Mouse (Mus musculus) brain, embryonic 14.5 days (tissue): ENCODE measurements at regions not wholly inside any gene's neighbourhood (a gene's known extent, or its start where the extent isn't known, plus 50 kb on each side); places are given as distances from the start of the nearest gene placed in this dataset.
A peak's percentile ranks its signal among the peaks of the same experiment; 100 is the strongest.

Source experiments
- DNase-seq: peaks from one replicate; pipeline ENCODE4 v3.0.0-alpha.2; 2011; ENCODE audit warnings: low read depth
- CTCF ChIP-seq: fragments of 200-500 bp; IDR thresholded peaks from 2 replicates; pipeline ENCODE4 v1.5.1; 2012; ENCODE audit warnings: inconsistent platforms, mild to moderate bottlenecking, moderate library complexity, borderline replicate concordance; ENCODE audit not compliant: insufficient read depth, insufficient read length; ENCODE audit errors: extremely low read depth
- POLR2A ChIP-seq: fragments of 200-500 bp; IDR thresholded peaks from 2 replicates; pipeline ENCODE4 v1.6.1; 2012; ENCODE audit warnings: mild to moderate bottlenecking, inconsistent platforms, borderline replicate concordance; ENCODE audit not compliant: poor library complexity, insufficient read depth, insufficient read length, severe bottlenecking; ENCODE audit errors: extremely low read depth

GRCm38 (mm10) chr7:70735591-70735990 is 369.1 kb upstream of the Nr2f2 start:
- TF ChIP-seq CTCF, result no peak
- TF ChIP-seq POLR2A, result no peak

GRCm38 (mm10) chr7:70733501-70733900 is 367.0 kb upstream of the Nr2f2 start:
- no peak for DNase-seq
- TF ChIP-seq POLR2A (no peak), CTCF (no peak)

More at GRCm38 (mm10) chr7:70735591-70735990, 369.1 kb upstream of the Nr2f2 start:
- DNase-seq, result no peak

- TF ChIP-seq POLR2A, result no peak
- DNase-seq, result no peak
Measured at GRCm38 (mm10) chr7:70729896-70730295, 363.4 kb upstream of the Nr2f2 start.

GRCm38 (mm10) chr7:70718149-70718765 is 351.7 kb upstream of the Nr2f2 start:
- TF ChIP-seq CTCF, result no peak
- no peak for TF ChIP-seq POLR2A
- DNase-seq, result peak; percentile 61

- TF ChIP-seq CTCF (no peak), POLR2A (no peak)
- DNase-seq, result no peak
Measured at GRCm38 (mm10) chr7:70717608-70718007, 351.1 kb upstream of the Nr2f2 start.

GRCm38 (mm10) chr7:70716811-70717458 is 350.4 kb upstream of the Nr2f2 start:
- DNase-seq, result no peak
- TF ChIP-seq CTCF (no peak), POLR2A (no peak)

GRCm38 (mm10) chr7:70712141-70712540 is 345.6 kb upstream of the Nr2f2 start:
- no peak for DNase-seq
- TF ChIP-seq CTCF (no peak), POLR2A (no peak)

- DNase-seq, result no peak
- TF ChIP-seq POLR2A (no peak), CTCF (no peak)
Measured at GRCm38 (mm10) chr7:70706281-70706680, 339.7 kb upstream of the Nr2f2 start.

- no peak for DNase-seq
- TF ChIP-seq POLR2A (no peak), CTCF (no peak)
Measured at GRCm38 (mm10) chr7:70703784-70704183, 337.2 kb upstream of the Nr2f2 start.

- DNase-seq, result no peak
Measured at GRCm38 (mm10) chr7:70700461-70700860, 333.9 kb upstream of the Nr2f2 start.

GRCm38 (mm10) chr7:70699391-70699790 is 332.9 kb upstream of the Nr2f2 start:
- DNase-seq, result no peak

More at GRCm38 (mm10) chr7:70700461-70700860, 333.9 kb upstream of the Nr2f2 start:
- no peak for TF ChIP-seq POLR2A

GRCm38 (mm10) chr7:70698986-70699385 is 332.5 kb upstream of the Nr2f2 start:
- no peak for TF ChIP-seq CTCF
- no peak for TF ChIP-seq POLR2A
- no peak for DNase-seq

More at GRCm38 (mm10) chr7:70699391-70699790, 332.9 kb upstream of the Nr2f2 start:
- TF ChIP-seq POLR2A (no peak), CTCF (no peak)
